Mouse (Mus musculus): ENCODE data around the gene Mmp19.
"Not testable (repeated sequence)": the region's sequence is repeated elsewhere in the genome, so short reads cannot be mapped to it uniquely, and the experiment has no call there.

The Mmp19 gene

DNA sequence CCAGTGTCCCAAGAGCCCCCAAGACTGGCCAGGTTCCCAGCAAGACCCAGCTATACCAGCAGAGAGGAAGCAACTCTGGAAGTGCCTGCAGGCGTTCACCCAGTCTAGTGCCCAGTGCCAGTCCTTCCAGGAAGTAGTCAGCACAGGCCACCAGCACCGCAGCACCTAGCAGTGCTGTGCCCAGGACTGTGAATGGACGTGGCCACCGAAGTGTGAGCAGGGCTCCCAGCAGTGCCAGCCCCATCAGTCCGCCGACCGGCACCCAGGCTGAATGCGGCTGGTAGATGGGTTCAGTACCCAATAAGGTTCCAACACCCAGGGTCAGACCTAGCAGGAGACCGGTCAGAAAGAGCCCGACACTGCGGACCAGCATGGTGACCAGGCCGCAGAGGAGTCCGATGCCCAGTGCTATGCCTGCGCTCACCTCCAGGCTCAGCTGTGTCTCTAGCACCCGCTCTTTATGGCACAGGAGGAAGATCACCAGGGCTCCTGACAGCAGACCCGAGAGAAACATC, 11.3 kb downstream of the Mmp19 start:
- no peak for ATAC-seq (ENCODE audit: low TSS enrichment)

DNA sequence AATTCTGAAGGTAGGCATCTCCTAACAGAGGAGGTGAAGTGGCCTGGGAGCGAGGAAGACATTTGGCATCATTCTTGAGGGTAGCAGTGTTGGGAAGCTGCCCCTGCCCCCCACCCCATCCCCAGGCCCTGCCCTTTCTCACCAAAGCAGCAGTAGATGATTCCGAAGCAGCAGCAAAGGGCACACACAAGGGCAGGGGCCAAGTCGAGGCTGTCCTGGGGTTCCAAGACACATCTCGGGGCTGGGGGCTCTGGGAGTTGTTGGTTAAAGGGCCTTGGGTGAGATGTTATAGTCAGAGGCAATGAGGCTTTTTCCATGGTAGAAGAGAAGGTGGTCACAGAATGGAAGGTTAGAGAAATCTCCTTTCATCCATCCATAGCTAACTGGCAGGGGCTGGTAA, 12.2 kb downstream of the Mmp19 start:
- no peak for ATAC-seq (ENCODE audit: low TSS enrichment)

DNA sequence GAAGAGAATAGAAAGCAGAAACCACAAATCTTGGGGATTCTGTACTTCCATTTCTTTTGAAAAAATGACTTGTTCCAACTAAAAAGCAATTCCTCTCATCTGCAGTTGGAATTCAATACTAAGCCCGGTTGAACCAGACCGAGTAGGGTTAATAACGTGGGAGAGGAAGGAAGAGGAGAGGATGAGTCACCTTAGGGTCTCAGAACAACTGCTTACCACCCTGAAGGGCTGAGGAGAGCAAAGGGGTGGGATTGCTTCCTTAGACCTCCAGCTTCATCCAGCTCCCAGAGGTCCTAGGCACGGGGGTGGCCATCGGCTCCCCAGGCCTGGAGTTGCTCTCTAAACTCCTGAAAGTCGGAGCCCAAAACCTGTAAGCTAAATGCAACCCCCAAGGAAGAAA, 12.7 kb downstream of the Mmp19 start:
- ATAC-seq (ENCODE audit: low TSS enrichment), result no peak

DNA sequence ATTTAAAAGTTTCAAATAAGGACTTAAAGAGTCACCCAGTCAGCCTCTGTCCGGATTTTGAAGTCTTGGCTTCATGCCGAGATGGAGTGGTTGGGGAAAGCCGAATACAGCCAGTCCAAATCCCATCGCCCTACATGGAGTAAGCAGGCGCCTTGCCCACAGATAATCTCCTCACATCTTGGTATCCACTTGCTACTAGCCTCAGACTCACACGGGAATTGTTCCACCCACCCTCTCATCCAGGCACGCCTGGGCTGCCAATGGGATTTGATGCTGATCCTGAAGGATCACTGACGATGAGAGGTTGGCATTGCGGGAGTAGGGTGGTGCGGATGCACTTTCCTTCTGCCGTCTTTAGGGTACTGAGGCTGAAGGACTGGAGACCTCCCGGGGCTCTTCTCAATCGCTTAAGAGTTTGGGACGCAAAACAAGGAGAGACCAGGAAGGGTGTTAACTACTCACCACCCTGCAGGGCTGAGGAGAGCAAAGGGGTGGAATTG, 13.1 kb downstream of the Mmp19 start, which contains the start of gene Dnajc14:
Gene Dnajc14 (plus strand): TSS at position 292 of the 500 bp plus-strand sequence.
- ATAC-seq (ENCODE audit: low TSS enrichment), result peak; percentile 48

- peak; percentile 46 for ATAC-seq (ENCODE audit: low TSS enrichment)
Observed at GRCm38 (mm10) chr10:128804271-128805091, 13.8 kb downstream of the Mmp19 start, which contains the start of gene Tmem198b. Tmem198b (minus strand) TSS chr10:128804370.

- peak; percentile 80 for ATAC-seq (ENCODE audit: low TSS enrichment)
Observed at GRCm38 (mm10) chr10:128805092-128806000, 14.6 kb downstream of the Mmp19 start.

- ATAC-seq (ENCODE audit: low TSS enrichment), result no peak
Observed at GRCm38 (mm10) chr10:128806086-128806485, 15.4 kb downstream of the Mmp19 start.

DNA sequence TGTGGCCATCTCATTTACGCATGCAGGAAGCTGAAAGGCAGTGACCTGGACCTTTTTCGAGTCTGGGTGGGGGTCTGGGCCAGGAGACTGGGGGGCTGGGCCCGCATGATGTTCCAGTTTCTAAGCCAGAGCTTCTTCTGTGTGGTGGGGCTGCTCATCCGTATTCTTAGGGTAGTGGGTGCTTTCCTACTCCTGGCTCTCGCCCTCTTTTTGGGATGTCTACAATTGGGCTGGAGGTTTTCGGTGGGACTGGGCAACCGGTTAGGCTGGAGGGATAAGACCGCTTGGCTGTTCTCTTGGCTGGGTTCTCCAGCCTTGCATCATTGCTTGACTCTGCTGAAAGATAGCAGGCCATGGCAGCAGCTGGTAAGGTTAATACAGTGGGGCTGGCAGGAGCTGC, 16.3 kb downstream of the Mmp19 start:
- no peak for ATAC-seq (ENCODE audit: low TSS enrichment)

DNA sequence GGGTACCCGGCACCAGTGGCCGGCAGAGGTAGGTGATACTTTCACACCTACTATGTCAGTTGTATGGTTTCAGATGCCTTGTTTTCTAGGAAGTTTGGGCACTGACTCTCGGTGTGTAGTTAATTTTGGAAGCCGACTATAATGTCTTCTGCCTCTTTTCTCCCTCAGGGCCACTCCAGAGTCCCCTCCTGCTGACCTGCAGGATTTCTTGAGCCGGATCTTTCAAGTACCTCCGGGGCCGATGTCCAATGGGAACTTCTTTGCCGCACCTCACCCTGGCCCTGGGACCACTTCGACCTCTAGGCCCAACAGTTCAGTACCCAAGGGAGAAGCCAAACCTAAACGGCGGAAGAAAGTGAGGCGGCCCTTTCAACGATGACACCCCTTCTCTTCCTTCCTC, 26.3 kb downstream of the Mmp19 start, which contains the start of gene Sarnp:
Gene Sarnp (plus strand): TSS at position 301 of the 400 bp plus-strand sequence.
- no peak for ATAC-seq (ENCODE audit: low TSS enrichment)

DNA sequence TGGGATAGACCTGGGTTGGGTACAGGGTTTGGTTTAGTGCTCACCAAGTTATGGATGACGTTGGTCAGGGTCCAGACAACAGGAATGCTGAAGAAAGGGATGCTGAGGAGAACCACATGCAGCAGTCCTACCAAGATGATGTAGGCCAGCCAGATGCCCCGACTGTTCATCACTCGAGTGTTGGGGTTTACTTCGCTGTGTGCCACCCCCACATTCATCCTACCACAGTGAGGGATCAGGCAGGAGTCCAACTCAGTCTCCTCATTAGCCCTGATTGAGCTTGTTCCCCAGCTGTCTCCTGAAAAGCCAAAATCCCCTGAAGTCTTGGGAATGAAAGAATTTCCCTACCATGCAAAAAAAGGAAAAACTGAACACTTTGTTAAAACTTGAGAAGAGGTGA, 29.5 kb downstream of the Mmp19 start:
- ATAC-seq (ENCODE audit: low TSS enrichment), result no peak

GRCm38 (mm10) chr10:128821358-128822056, 30.8 kb downstream of the Mmp19 start, which contains the start of gene Ormdl2:
Ormdl2 (minus strand) TSS chr10:128821645.
- ATAC-seq (ENCODE audit: low TSS enrichment), result peak; percentile 99

DNA sequence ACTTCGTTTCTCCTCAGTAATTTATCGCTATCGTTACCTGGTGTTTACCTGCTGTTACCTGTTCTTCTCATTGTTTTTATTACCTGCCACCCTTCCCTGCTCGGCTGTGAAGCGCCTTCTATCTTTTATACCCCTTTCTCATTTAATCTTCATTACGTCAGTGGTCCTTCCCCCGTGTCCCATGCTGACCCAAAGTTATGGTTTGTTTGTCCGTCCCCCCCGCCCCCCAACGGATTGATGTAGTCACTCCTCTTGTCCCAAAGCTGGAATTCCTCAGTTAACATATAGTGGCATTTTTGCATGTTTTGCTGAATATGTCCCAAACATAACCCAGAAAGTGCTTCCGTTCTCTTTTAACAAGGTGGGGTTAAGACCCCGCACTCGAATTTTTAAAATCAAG, 31.4 kb downstream of the Mmp19 start:
- no peak for ATAC-seq (ENCODE audit: low TSS enrichment)

DNA sequence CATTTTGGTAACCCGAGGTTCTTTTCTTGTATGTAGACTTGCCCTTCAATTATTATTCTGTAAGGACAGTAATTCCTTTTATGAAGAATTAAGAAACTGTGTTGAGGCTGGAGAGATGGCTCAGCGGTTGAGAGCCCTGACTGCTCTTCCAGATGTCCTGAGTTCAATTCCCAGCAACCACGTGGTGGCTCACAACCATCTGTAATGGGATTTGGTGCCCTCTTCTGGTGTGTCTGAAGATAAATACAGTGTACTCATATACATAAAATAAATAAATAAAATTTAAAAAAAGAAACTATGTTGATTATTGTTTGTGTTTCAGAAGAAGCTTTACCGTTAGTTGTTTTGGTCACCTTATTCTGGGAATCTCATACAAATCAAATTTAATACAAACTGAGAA, 32.4 kb downstream of the Mmp19 start:
- not testable (repeated sequence) for ATAC-seq (ENCODE audit: low TSS enrichment)

- ATAC-seq (ENCODE audit: low TSS enrichment), result no peak
Observed at GRCm38 (mm10) chr10:128823821-128824220, 33.1 kb downstream of the Mmp19 start.

- ATAC-seq (ENCODE audit: low TSS enrichment), result no peak
Observed at GRCm38 (mm10) chr10:128837400-128837799, 46.7 kb downstream of the Mmp19 start.

GRCm38 (mm10) chr10:128839434-128839833, 48.7 kb downstream of the Mmp19 start:
- no peak for ATAC-seq (ENCODE audit: low TSS enrichment)

GRCm38 (mm10) chr10:128840612-128841011, 49.9 kb downstream of the Mmp19 start:
- no peak for ATAC-seq (ENCODE audit: low TSS enrichment)

DNA sequence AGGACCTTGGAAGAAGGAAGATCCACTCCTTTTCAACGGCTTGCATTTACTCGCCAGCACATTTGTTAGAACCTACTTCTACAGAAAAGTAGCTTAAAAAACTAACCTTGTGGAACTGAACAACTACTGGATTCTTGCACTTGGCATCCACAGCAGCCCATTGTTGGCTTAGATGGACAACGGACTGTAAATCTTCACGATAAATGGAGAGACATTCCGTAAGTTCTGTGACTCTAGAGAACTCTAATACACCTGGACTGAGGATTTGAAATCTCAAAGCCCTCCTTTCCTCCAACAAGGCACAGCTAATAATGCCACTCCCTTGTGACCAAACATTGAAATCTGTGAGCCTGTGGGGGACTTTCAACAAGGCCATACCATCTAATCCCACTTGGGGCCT, 52.5 kb downstream of the Mmp19 start:
- ATAC-seq (ENCODE audit: low TSS enrichment), result no peak

DNA sequence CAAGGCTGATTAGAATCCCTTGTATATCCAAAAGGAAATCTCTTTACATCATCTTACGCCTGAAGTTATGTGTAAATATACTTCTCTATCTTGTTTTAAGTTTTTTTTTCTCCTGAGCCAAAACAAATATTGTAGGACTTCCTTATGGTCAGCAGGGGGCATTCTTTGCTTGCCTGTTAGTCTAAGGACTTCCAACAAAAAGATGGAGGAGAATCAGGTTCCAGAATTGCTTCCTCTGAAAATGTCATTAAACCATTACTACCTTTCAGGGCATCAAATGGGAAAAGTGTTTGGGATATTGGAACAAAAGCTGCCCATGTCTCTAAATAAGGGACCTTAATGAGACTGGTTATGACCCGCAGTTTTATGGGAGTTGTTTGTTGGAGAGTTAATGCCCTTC, 54.8 kb downstream of the Mmp19 start:
- no peak; the same call in 1 of the 2 replicates for ATAC-seq (ENCODE audit: low TSS enrichment)

GRCm38 (mm10) chr10:128846664-128847063, 56.0 kb downstream of the Mmp19 start:
- ATAC-seq (ENCODE audit: low TSS enrichment), result no peak

DNA sequence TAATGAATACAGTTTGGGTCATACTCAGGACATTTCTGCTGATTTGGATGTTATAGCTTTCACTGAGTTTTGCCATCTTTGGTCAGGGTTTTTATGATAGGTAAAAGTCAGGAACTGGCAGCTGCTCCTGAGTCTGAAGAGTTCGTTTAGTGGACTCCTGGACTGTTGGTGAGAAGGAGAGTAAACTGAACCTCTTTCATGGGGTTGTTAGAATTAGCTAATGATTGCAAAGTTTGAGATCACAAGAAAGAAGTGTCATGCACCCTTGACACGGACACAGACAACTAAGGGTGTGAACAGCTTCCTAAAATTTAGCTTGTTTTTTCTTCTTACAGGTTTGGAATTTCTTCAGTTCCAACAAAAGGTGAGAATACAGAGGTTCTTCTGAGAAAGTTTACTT, 57.7 kb downstream of the Mmp19 start:
- ATAC-seq (ENCODE audit: low TSS enrichment), result no peak
